Mouse (Mus musculus) embryonic facial prominence, embryonic 10.5 days (tissue): ENCODE measurements around the gene 4933402E13Rik. TPM values are rescaled to one million over a fixed set of nuclear protein-coding genes. Genes with fewer than 3 reads are reported as not detected.

Experiments
- DNase-seq: peaks from one replicate; pipeline ENCODE4 v3.0.0-alpha.2; 2017; ENCODE audit warnings: low spot score
- H3K27ac ChIP-seq: fragments of 300-500 bp; sonication (generic); replicated peaks from 2 replicates; pipeline ENCODE4 v1.5.1; 2016; ENCODE audit warnings: mild to moderate bottlenecking
- H3K27me3 ChIP-seq: fragments of 300-500 bp; sonication (generic); replicated peaks from 2 replicates; pipeline ENCODE4 v1.6.1; 2016; ENCODE audit warnings: low read depth, mild to moderate bottlenecking; ENCODE audit not compliant: poor library complexity, severe bottlenecking
- H3K36me3 ChIP-seq: fragments of 300-500 bp; sonication (generic); replicated peaks from 2 replicates; pipeline ENCODE4 v1.6.1; 2016; ENCODE audit warnings: mild to moderate bottlenecking, moderate library complexity
- H3K4me1 ChIP-seq: fragments of 300-500 bp; sonication (generic); 2 replicates; pipeline ENCODE4 v1.6.1; 2016
- H3K4me3 ChIP-seq: fragments of 300-500 bp; sonication (generic); 2 replicates; pipeline ENCODE4 v1.5.1; 2016; ENCODE audit warnings: mild to moderate bottlenecking, moderate library complexity
- H3K9me3 ChIP-seq: fragments of 300-500 bp; sonication (generic); 2 replicates; pipeline ENCODE4 v1.6.1; 2016; ENCODE audit warnings: mild to moderate bottlenecking
- WGBS: fragments of 180-500 bp; shearing (Covaris S2); methylation state at CpG from one replicate; pipeline ENCODE4 v1.1.7; 2016; 5-methylcytosine and 5-hydroxymethylcytosine counted together
- polyA plus RNA-seq: library from polyadenylated mRNA; unstranded; fragments of >200 nt; fragmentation: Nextera tagmentation; extraction: Ambion mirVana; gene quantifications from 2 replicates; pipeline ENCODE4 v1.2.1, GENCODE M21; 2016

4933402E13Rik gene
- 0.12 and 0.18 TPM in 2 replicates for polyA plus RNA-seq

DNA sequence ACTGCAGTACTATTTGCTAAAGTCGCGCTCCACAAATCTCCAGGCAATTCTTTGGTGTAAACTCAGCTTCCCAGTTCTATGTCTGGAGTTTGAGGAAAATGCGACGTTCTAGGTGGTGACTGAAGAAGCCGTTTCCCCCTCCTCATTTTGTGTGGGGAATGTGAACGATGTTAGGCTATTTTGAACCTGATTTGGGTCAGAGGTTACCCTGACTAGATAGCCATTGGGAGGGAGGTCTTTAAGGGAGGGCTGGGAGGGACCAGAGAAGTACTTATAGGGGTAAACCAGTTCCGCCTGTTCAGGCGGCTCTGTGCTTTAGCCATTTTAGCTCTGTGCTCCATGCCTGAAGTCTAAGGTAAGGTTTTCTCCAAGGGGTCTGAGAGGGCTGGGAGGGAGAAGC, at the start of gene 4933402E13Rik:
Gene 4933402E13Rik (plus strand): TSS at position 301 of the 400 bp plus-strand sequence.
- H3K4me3 ChIP-seq, result no peak within 1 kb of the TSS
- 82% methylated on average over 8 of the region's 8 CpGs for WGBS
- DNase-seq, result no peak
- no peaks in the 10 kb centered on the region for H3K27me3 ChIP-seq
- H3K4me1 ChIP-seq, result no peaks in the 10 kb centered on the region
- no peaks in the 10 kb centered on the region for H3K36me3 ChIP-seq
- H3K9me3 ChIP-seq, result no peaks in the 10 kb centered on the region
- no peak within 1 kb of the TSS for H3K27ac ChIP-seq

Other genes starting within 250 kb of the 4933402E13Rik start
- not detected in 2 replicates for gene 4931400O07Rik, start 184.5 kb downstream of the 4933402E13Rik start, polyA plus RNA-seq